Mouse (Mus musculus): ENCODE measurements around the gene Ifit3b. TPM values are rescaled to one million over a fixed set of nuclear protein-coding genes. Genes with fewer than 3 reads are reported as not detected.

The Ifit3b gene
- total and polyA plus RNA-seq, 3 experiments, result not detected

DNA sequence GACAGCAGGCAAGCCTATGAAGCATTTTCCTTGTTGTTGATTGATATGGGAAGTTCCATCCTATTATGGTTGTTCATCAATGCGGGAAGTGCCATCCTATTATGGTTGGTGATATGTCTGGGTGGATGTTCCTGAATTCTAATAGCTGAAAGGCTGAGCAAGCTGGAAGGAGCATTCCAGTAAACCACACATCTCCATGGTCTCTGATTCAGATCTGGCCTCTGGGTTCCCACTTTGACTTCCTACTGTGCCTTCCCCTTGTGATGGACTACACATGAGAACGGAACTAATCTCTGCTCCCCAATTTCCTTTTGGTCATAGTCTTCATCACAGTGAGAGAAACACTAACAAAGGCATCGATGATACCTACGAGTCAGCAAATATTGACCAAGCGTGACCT lies 13.1 kb downstream of the Ifit3b start:
- TF ChIP-seq CTCF (conservative IDR thresholded peaks at IDR 0.05 in 1 of 2, IDR thresholded peaks at IDR 0.05 in 1 of 2; ENCODE audit: low read depth in 2 of 2, low read length in 2 of 2), result no peak
- TF ChIP-seq POLR2AphosphoS2 (IDR thresholded peaks at IDR 0.05; ENCODE audit: low read depth, low read length), result no peak
- 0 out of 2 replicates have a peak, but pooled peaks have one; percentile 37 for TF ChIP-seq MAFK (IDR thresholded peaks at IDR 0.05; ENCODE audit: insufficient replicate concordance, low read length)
- TF ChIP-seq SIN3A (IDR thresholded peaks at IDR 0.05; ENCODE audit: low read length), result no peak
- no peak for TF ChIP-seq USF2 (conservative IDR thresholded peaks at IDR 0.05; ENCODE audit: low read depth, low read length)
- TF ChIP-seq RAD21 (IDR thresholded peaks at IDR 0.05; ENCODE audit: low read depth, low read length), result no peak
- TF ChIP-seq IRF4 (IDR thresholded peaks at IDR 0.05; ENCODE audit: low read depth, low read length), result no peak
- TF ChIP-seq E2F4 (IDR thresholded peaks at IDR 0.05; ENCODE audit: insufficient replicate concordance, low read depth, low read length), result no peak

GRCm38 (mm10) chr19:34623781-34624180 lies 16.0 kb downstream of the Ifit3b start:
- H3K4me1 ChIP-seq (ENCODE audit: control insufficient read depth in 1 of 2, insufficient read depth in 2 of 2), result no peaks in the 10 kb centered on the region

More for the DNA sequence above, 13.1 kb downstream of the Ifit3b start:
- H3K9ac ChIP-seq (ENCODE audit: insufficient read depth, low read depth), result no peak overlapping the region
- H3K27ac ChIP-seq (ENCODE audit: insufficient read depth, low read depth), result no peak overlapping the region
- H3K79me2 ChIP-seq (replicated peaks; ENCODE audit: control insufficient read depth, extremely low read depth, insufficient read depth, poor library complexity, severe bottlenecking), result no peaks in the 10 kb centered on the region
- in situ Hi-C loops (cut with MboI; ENCODE audit: low pct_ligation_motif_present, low pct_unique_long_range_greater_than_20kb, low sequenced_read_pairs), result no loop called here
- no peaks in the 10 kb centered on the region for H3K4me1 ChIP-seq (ENCODE audit: control insufficient read depth in 1 of 2, insufficient read depth in 2 of 2)
- dilution Hi-C loops (cut with MboI; ENCODE audit: extremely low pct_ligation_motif_present, extremely low pct_unique_long_range_greater_than_20kb, low sequenced_read_pairs), result no loop called here
- H3K4me3 ChIP-seq (replicated peaks in 1 of 3; ENCODE audit: low read depth in 2 of 3, low read length in 2 of 3, poor library complexity in 1 of 3), result no peak overlapping the region
- H3K36me3 ChIP-seq (replicated peaks in 1 of 2; ENCODE audit: control insufficient read depth in 1 of 2, insufficient read depth in 1 of 2, low read length in 1 of 2), result no peaks in the 10 kb centered on the region
- no peaks in the 10 kb centered on the region for H3K27me3 ChIP-seq (replicated peaks)
- no peaks in the 10 kb centered on the region for H3K9me3 ChIP-seq (replicated peaks; ENCODE audit: low read length)
- no peak overlapping the region for H3K4me2 ChIP-seq (ENCODE audit: insufficient read depth, low read depth, poor library complexity, severe bottlenecking)
- no peak for DNase-seq (ENCODE audit: extremely low read depth)

GRCm38 (mm10) chr19:34624663-34625062 lies 16.9 kb downstream of the Ifit3b start:
- dilution Hi-C loops (cut with MboI; ENCODE audit: extremely low pct_ligation_motif_present, extremely low pct_unique_long_range_greater_than_20kb, low sequenced_read_pairs) (no loop called here), in situ Hi-C loops (cut with MboI; ENCODE audit: low pct_ligation_motif_present, low pct_unique_long_range_greater_than_20kb, low sequenced_read_pairs) (no loop called here)
- Histone ChIP-seq H3K4me1 (ENCODE audit: control insufficient read depth in 1 of 2, insufficient read depth in 2 of 2) (no peaks in the 10 kb centered on the region), H3K27ac (ENCODE audit: insufficient read depth, low read depth) (no peak overlapping the region), H3K79me2 (replicated peaks; ENCODE audit: control insufficient read depth, extremely low read depth, insufficient read depth, poor library complexity, severe bottlenecking) (no peaks in the 10 kb centered on the region), H3K9me3 (replicated peaks; ENCODE audit: low read length) (no peaks in the 10 kb centered on the region), H3K4me2 (ENCODE audit: insufficient read depth, low read depth, poor library complexity, severe bottlenecking) (no peak overlapping the region), H3K4me3 (replicated peaks in 1 of 3; ENCODE audit: low read depth in 2 of 3, low read length in 2 of 3, poor library complexity in 1 of 3) (no peak overlapping the region), H3K27me3 (replicated peaks) (no peaks in the 10 kb centered on the region), H3K9ac (ENCODE audit: insufficient read depth, low read depth) (no peak overlapping the region), H3K36me3 (replicated peaks in 1 of 2; ENCODE audit: control insufficient read depth in 1 of 2, insufficient read depth in 1 of 2, low read length in 1 of 2) (no peaks in the 10 kb centered on the region)
- DNase-seq (ENCODE audit: extremely low read depth), result no peak
- TF ChIP-seq CTCF (conservative IDR thresholded peaks at IDR 0.05 in 1 of 2, IDR thresholded peaks at IDR 0.05 in 1 of 2; ENCODE audit: low read depth in 2 of 2, low read length in 2 of 2) (no peak), KAT2A (IDR thresholded peaks at IDR 0.05; ENCODE audit: insufficient replicate concordance, low read length) (no peak), POLR2AphosphoS2 (IDR thresholded peaks at IDR 0.05; ENCODE audit: low read depth, low read length) (no peak), USF2 (conservative IDR thresholded peaks at IDR 0.05; ENCODE audit: low read depth, low read length) (no peak), ZMIZ1 (IDR thresholded peaks at IDR 0.05; ENCODE audit: low read depth, low read length) (no peak), USF1 (IDR thresholded peaks at IDR 0.05; ENCODE audit: low read depth, low read length) (no peak), GABPA (IDR thresholded peaks at IDR 0.05; ENCODE audit: insufficient replicate concordance, low read depth, low read length) (no peak), ZKSCAN1 (IDR thresholded peaks at IDR 0.05; ENCODE audit: borderline replicate concordance, low read depth, low read length) (no peak), BHLHE40 (IDR thresholded peaks at IDR 0.05; ENCODE audit: low read depth, low read length) (no peak), EP300 (IDR thresholded peaks at IDR 0.05; ENCODE audit: low read length) (no peak), SMC3 (IDR thresholded peaks at IDR 0.05; ENCODE audit: low read depth, low read length) (no peak)

More at GRCm38 (mm10) chr19:34623781-34624180, 16.0 kb downstream of the Ifit3b start:
- no peak for DNase-seq (ENCODE audit: extremely low read depth)
- Histone ChIP-seq H3K36me3 (replicated peaks in 1 of 2; ENCODE audit: control insufficient read depth in 1 of 2, insufficient read depth in 1 of 2, low read length in 1 of 2) (no peaks in the 10 kb centered on the region), H3K9me3 (replicated peaks; ENCODE audit: low read length) (no peaks in the 10 kb centered on the region), H3K79me2 (replicated peaks; ENCODE audit: control insufficient read depth, extremely low read depth, insufficient read depth, poor library complexity, severe bottlenecking) (no peaks in the 10 kb centered on the region), H3K4me3 (replicated peaks in 1 of 3; ENCODE audit: low read depth in 2 of 3, low read length in 2 of 3, poor library complexity in 1 of 3) (no peak overlapping the region), H3K27ac (ENCODE audit: insufficient read depth, low read depth) (no peak overlapping the region), H3K4me2 (ENCODE audit: insufficient read depth, low read depth, poor library complexity, severe bottlenecking) (no peak overlapping the region), H3K9ac (ENCODE audit: insufficient read depth, low read depth) (no peak overlapping the region), H3K27me3 (replicated peaks) (no peaks in the 10 kb centered on the region)
- dilution Hi-C loops (cut with MboI; ENCODE audit: extremely low pct_ligation_motif_present, extremely low pct_unique_long_range_greater_than_20kb, low sequenced_read_pairs), result no loop called here
- in situ Hi-C loops (cut with MboI; ENCODE audit: low pct_ligation_motif_present, low pct_unique_long_range_greater_than_20kb, low sequenced_read_pairs), result no loop called here
- TF ChIP-seq CHD2 (IDR thresholded peaks at IDR 0.05; ENCODE audit: low read length) (no peak), TCF12 (IDR thresholded peaks at IDR 0.05; ENCODE audit: low read depth, low read length) (no peak)

All from CH12.LX (cell line).